Mouse (Mus musculus): ENCODE measurements around the gene Cmtm3. TPM values are rescaled to one million over a fixed set of nuclear protein-coding genes. Genes with fewer than 3 reads are reported as not detected.

The Cmtm3 gene
- polyA plus RNA-seq, 2 experiments from 2014 or later: 17.1 to 22.7 TPM

DNA sequence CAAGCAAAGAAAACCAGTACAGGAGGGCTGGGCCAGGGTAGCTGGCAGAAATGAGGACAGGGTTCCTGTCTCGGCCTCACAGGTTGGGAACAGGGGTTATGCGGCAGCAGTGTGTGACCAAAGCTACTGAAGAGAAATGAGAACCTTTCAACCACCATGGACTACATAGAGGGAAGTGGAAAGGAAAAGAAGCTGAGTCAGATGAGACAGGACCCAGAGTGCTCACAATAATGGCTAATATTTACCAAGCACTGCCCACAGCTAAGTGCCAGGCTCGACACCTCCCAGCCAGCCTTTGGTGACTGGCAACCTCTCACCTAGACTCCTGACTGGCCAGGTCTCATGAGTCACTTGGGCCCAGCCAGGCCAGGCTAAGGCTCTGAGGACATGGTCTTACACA lies 44.8 kb downstream of the Cmtm3 start:
- no peak for ATAC-seq

DNA sequence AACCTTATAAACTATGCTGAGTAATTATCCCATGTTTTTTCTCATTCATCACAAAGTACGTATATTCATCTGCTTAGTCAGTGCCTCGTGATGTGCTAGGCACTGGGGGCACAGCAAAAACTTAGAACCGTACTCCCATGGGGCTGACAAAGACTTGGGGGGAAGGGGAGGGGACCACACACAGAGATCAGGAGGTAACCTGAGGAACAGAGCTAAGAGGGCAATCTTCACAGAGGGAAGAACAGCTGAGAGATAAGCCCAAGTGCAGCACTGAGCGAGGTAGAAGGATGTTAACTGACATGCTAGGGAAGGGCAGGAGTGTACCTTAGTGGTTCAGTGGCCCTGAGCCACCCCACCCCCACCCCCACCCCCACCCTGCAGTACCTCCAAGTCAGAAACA lies 47.5 kb downstream of the Cmtm3 start:
- ATAC-seq: no peak

DNA sequence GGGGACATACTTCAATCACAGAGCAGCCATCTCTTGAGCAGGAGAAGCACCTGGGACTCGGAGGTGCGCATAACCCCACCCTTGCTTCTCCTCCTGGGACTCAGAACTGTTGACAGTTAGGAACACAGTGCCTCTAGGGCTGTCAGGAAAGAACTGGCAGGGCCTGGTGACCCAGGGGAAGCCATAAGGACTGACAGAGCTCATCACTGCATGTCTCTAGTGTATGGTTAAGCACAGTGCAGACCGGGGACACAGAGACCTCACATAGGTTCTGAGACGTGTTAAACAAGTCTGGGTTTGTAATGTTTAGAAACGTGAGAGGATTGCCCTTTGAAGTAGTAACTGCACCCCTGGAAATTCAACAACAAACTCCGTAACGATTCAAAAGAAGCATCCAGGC lies 48.3 kb downstream of the Cmtm3 start:
- no peak for ATAC-seq

DNA sequence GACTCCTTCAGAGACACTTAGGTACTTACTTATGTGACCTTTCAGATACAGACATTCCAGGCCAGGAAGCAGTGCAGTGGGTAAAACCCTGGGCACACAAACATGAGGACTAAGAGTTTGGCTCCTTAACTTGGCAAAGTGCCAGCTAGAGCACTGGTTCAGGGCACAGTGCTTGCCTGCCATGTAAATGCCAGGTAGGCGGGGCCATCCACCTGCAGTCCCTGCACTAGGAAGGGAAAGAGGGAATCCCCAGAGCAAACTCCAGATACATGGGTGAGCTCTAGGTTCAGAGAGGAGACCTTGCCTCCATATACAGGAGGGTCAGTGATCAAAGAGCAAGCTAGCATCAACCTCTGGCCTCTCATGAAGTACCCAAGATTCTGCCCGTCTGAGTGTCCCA lies 48.8 kb downstream of the Cmtm3 start:
- ATAC-seq: no peak

DNA sequence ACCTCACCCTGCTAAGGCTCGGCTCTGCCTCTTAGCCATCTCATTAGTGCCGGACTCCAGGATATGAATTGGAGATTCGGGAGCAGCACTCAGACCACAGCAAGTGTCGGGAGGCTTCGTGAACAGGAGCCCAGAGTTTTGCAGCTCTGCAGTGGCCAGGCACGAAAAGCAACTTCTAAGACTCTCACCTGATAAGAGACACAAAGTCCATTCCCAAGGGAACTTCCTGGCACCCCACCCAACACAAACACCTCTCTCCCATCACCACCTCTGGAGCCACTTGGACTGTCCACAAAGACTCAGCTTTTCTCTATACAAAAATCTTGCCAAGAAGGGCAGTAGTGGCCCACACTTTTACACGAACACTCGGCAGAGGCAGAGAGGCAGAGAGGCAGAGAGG lies 51.0 kb downstream of the Cmtm3 start:
- ATAC-seq: no peak

DNA sequence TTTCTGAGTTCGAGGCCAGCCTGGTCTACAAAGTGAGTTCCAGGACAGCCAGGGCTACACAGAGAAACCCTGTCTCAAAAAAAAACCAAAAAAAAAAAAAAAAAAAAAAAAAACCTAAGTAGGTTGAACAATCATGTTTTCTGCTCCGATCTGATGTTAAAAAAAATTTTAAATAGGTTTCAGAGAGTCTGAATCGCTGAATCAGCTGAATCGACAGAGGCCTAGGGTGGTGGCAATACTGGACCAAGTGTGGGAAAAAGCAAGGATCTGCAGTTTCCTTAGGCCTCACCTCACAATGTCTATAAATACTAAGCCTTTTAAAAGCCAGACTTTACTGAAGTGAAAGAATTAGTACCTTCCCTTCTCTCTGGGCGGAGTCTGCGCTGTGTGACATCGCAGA lies 53.9 kb downstream of the Cmtm3 start:
- no peak for ATAC-seq

DNA sequence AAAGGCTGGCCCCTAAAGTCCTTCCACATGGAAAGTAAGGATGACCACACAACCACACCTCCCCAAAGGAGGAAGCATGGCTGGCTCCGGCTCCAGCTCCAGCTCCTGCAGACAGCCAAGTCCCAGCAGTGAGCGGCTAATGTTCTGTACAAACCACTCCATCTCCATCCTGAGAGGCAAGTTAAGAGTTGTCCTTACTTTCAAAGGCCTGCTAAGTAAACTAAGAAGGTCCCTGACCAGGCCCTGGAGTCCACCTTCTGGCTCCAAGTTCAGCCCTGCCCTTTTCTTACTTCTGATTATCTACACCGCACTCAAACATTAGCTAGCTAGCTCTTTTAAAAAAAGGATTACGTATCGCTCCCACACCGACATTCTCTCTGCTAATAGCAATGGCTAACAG lies 54.6 kb downstream of the Cmtm3 start:
- ATAC-seq: no peak

DNA sequence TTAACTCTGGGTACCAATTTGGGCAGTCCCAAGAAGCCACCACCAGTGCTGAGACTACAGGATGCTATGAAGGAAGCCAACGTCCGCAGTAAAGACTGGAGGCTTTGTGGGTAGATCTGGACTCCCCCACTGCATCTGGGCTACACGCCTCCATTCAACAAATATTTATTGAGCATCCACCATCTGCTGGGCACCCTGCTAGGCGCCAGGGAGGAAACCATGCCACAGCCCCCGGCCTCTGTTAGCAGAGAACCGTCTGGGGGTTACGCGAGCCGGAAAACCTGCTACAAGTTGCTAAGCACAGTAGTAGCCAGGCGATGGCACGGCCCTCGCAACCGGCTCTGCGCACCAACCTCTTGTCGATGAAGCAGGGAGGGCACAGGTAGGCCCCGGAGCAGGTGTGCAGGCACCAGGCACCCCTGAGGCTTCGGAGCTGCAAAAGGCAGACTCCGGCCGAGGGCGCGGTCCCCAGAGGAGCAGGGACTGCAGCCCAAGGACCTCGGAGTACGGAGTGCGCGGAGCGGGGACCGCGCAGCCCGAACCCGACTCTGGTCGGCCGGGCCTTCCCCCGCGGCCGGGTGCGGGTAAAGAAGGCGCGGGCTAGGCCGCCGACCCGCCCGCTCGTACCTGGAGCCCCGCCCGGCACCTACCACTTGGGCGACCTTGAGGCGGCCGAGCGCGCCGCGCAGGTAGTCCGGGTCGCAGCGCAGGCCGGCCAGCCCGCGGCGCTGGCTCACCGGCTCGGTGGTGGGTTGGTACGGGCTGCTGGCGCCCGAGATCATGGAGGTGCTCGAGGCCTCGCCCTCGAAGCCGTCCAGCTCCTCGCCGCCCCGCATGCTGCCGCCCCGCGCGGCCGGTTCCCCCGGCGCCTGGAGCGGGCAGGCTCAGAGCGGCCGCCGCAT lies 55.8 kb downstream of the Cmtm3 start:
- ATAC-seq: peak; percentile 55

DNA sequence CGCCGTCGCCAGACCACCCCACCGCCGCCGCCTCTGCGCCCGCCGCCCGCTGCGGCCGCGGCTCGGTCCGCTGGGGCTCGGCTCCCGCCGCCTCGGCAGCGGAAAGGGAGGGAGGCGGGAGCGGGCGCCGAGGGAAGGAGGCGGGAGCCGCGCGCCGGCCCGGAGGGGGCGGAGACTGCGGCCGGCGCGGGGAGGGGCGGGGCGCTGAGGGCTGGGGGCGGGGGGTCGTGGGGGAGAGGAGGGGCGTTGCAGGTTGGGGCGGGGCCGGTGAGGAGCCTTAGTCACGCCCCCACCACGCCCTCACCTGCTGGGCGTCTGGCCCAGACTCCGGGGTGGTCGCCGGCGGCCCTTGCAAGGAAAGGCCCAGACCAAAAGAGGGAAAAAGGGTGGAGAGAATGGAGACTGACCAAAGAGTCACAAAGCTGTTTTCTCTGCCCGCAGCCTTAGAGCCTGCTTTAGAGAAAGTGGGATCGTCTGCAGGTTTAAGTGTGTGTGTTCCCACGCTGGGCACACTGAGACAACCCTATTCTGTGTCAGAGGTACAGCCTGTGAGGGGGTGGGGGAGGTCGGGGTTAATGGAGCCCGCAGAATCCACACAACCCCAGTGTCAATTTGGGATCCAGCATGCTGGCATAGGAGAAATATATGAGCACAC lies 56.6 kb downstream of the Cmtm3 start, which contains the start of gene Cmtm4:
Cmtm4 (minus strand) TSS at position 105 of the 655 bp plus-strand sequence.
- ATAC-seq: peak; percentile 61

Other genes starting within 250 kb of the Cmtm3 start
- under 1 TPM in 1 of 2 experiments, not detected in 1; 0.11 TPM for gene Cdh5, start 237.8 kb upstream of the Cmtm3 start, polyA plus RNA-seq (2017; shearing (Covaris generic))
- gene Bean1, start 169.0 kb upstream of the Cmtm3 start, polyA plus RNA-seq (2017; shearing (Covaris generic)): not detected
- gene Tk2, start 90.9 kb upstream of the Cmtm3 start, polyA plus RNA-seq (2017; shearing (Covaris generic)): 10 to 100 TPM; 39.5 to 41.6 TPM
- gene Cklf, start 88.5 kb upstream of the Cmtm3 start, polyA plus RNA-seq (2017; shearing (Covaris generic)): 100 to 1,000 TPM in 1 of 2 experiments, 10 to 100 TPM in 1; 92.7 to 102 TPM
- gene Cmtm2a, start 46.2 kb upstream of the Cmtm3 start, polyA plus RNA-seq (2017; shearing (Covaris generic)): not detected
- gene Gm45711, start 29.3 kb upstream of the Cmtm3 start, polyA plus RNA-seq (2017; shearing (Covaris generic)): not detected
- gene Cmtm1, start 29.3 kb upstream of the Cmtm3 start, polyA plus RNA-seq (2017; shearing (Covaris generic)): not detected
- gene Gm11020, start 17.8 kb upstream of the Cmtm3 start, polyA plus RNA-seq (2017; shearing (Covaris generic)): not detected
- gene Cmtm2b, start 17.2 kb upstream of the Cmtm3 start, polyA plus RNA-seq (2017; shearing (Covaris generic)): not detected
- under 1 TPM; 0.40 TPM for gene Cmtm4, start 56.4 kb downstream of the Cmtm3 start, polyA plus RNA-seq (2017; shearing (Covaris generic))
- gene Dync1li2, start 103.6 kb downstream of the Cmtm3 start, polyA plus RNA-seq (2017; shearing (Covaris generic)): 10 to 100 TPM; 18.7 to 26.7 TPM
- gene Terb1, start 170.5 kb downstream of the Cmtm3 start, polyA plus RNA-seq (2017; shearing (Covaris generic)): under 1 TPM in 1 of 2 experiments, not detected in 1; 0.16 TPM
- 10 to 100 TPM; 87.9 to 93.4 TPM for gene Nae1, start 195.2 kb downstream of the Cmtm3 start, polyA plus RNA-seq (2017; shearing (Covaris generic))
- gene Car7, start 195.3 kb downstream of the Cmtm3 start, polyA plus RNA-seq (2017; shearing (Covaris generic)): 1 to 10 TPM; 3.0 to 4.4 TPM

All from activated CD4-positive, CD25-positive, alpha-beta regulatory T cell, adult 4 months (primary cell).